Mouse (Mus musculus): Measurements from ENCODE around the gene Nbas.

Nbas gene

GRCm38 (mm10) chr12:13622150-13622822 is 353.4 kb downstream of the Nbas start:
- no peak for DNase-seq (ENCODE audit: low spot score in 2 of 2)

DNA sequence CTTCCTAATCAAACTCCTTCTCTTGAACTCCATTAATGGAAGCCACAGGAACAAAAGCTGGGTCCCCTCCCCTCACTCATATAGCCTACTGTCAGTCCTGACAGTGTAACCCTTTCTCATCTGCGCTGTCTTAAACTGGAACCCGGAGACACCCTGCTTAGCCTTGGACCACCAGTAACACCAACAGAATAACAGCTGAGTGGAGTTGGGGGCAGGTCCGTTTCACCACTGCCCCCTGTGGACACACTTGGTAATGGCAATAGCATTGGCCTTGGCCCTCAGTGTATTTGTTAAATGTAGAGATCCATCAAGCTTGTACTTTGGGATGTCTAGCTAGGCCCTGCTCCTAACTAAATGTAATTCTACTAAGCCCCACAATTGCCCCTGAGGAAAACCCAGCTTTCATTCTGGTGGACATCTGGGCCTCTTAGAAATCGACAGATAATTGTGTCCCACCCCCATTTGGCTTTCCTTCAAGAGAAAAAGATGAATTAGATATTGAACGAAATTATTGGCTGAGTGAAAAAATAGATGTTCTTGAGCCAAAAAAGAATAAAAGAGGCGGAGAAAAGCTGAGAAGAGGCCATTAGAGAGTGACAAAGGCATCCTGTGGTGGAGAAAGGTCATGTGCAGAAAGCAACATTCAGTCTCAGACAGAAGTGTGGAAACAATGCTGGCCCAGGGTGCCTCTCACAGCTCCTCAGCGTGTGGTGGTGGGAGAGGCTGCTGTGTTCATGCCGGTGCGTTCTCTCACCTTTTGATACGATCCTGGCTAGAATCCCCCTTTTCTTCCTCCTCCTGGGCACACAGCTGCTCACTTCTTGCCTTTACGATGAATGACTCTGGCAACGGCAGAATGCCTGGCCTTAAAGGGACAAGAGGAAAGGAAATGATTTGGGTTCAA is 358.1 kb downstream of the Nbas start:
- no peak for DNase-seq (ENCODE audit: low spot score in 2 of 2)
